In genomic region chr10:72655017-72655509, GRCm38 (mm10) we compare ENCODE assay signal across 8 mouse cellular contexts. TPM values are rescaled to one million over a fixed set of nuclear protein-coding genes. Genes with fewer than 3 reads are reported as not detected.
DNase-seq lines count a peak whose midpoint lies in the region; ATAC-seq and TF ChIP-seq lines count a peak whose summit lies in the region.

No protein-coding gene starts in this region.

- H3K27me3 ChIP-seq in G1E (ENCODE audit: insufficient read depth, low read length): peaks cover 6% of the 10 kb centered on the region; the same call in 1 of the 2 replicates
- no peaks in the 10 kb centered on the region for H3K27me3 ChIP-seq in lung, postnatal 0 days (replicated peaks; ENCODE audit: insufficient read depth, low read length)

- H3K4me2 ChIP-seq in lung, postnatal 0 days (replicated peaks; ENCODE audit: low read depth, low read length): peak overlapping the region; percentile 64

- under 1% methylated on average over 15 of the region's 15 CpGs for WGBS in lung, postnatal 0 days

- no peak for TF ChIP-seq CTCF in G1E (IDR thresholded peaks at IDR 0.05; ENCODE audit: low read depth, low read length)
- TF ChIP-seq CTCF in lung, postnatal 0 days (IDR thresholded peaks at IDR 0.05): no peak

- H3K9ac ChIP-seq in lung, postnatal 0 days (replicated peaks; ENCODE audit: low read depth): peak overlapping the region; percentile 87

- peak; percentile 43 for TF ChIP-seq EP300 in lung, postnatal 0 days (IDR thresholded peaks at IDR 0.05)

- H3K4me3 ChIP-seq in G1E (ENCODE audit: low read depth, low read length): peak overlapping the region; percentile 82
- H3K4me3 ChIP-seq in lung, postnatal 0 days (ENCODE audit: low read depth, low read length): peak overlapping the region; percentile 82

- peaks cover 27% of the 10 kb centered on the region for H3K4me1 ChIP-seq in G1E (ENCODE audit: insufficient read depth, low read depth, low read length)
- peaks cover 4% of the 10 kb centered on the region; the same call in 1 of the 2 replicates for H3K4me1 ChIP-seq in lung, postnatal 0 days (ENCODE audit: insufficient read depth, low read depth, low read length)

- peak; percentile 42 for ATAC-seq in G1E (ENCODE audit: extremely low read depth, insufficient number of reproducible peaks, low FRiP score, poor library complexity, severe bottlenecking)
- peak; percentile 73 for ATAC-seq in lung, postnatal 0 days

- H3K36me3 ChIP-seq in G1E (replicated peaks): peaks cover 43% of the 10 kb centered on the region
- peaks cover 13% of the 10 kb centered on the region; the same call in 1 of the 2 replicates for H3K36me3 ChIP-seq in lung, postnatal 0 days (ENCODE audit: insufficient read depth, low read length)

- H3K9me3 ChIP-seq in G1E (replicated peaks): 0 out of 2 replicates have a peak, but pooled peaks cover 1% of the 10 kb centered on the region
- H3K9me3 ChIP-seq in lung, postnatal 0 days (ENCODE audit: low read length): no peaks in the 10 kb centered on the region

- H3K27ac ChIP-seq in lung, postnatal 0 days (ENCODE audit: low read length): peak overlapping the region; percentile 95

- peak; percentile 75 for DNase-seq in CD4-positive, CD25-positive, alpha-beta regulatory T cell, adult 2 months (ENCODE audit: low read depth, low spot score)
- peak; percentile 40 for DNase-seq in G1E (ENCODE audit: low spot score)
- DNase-seq in embryo, embryonic 10 days (ENCODE audit: low spot score): peak; percentile 80
- DNase-seq in gonadal fat pad, adult 2 months (ENCODE audit: low read depth): peak; percentile 10
- peak; percentile 53 to 69 for DNase-seq in layer of hippocampus, adult 8-10 months (ENCODE audit: low spot score in 2 of 2)
- DNase-seq in lung, postnatal 0 days (ENCODE audit: low spot score): peak; percentile 84
- DNase-seq in retina, postnatal 1 day: peak; percentile 84
- no peak for DNase-seq in spleen, adult 18-20 months

RNA-seq across cellular contexts. Expression of gene Zwint, which starts 0.4 kb away (rescaled TPM):
- 182 and 207 TPM in 2 replicates for total RNA-seq in G1E (2014; fragmentation: Nextera tagmentation)
- total RNA-seq in G1E (2017): 332 and 361 TPM in 2 replicates
- polyA plus RNA-seq in G1E (2012): 17.1 and 23.1 TPM in 2 replicates
- 112 and 123 TPM in 2 replicates for polyA plus RNA-seq in gonadal fat pad, adult 2 months (2012; rRNA removed)
- 100 to 1,000 TPM; 749 to 880 (median 801) TPM for total RNA-seq in layer of hippocampus, adult 8-10 months (2022)
- polyA plus RNA-seq in lung, postnatal 0 days (2015; fragmentation: Nextera tagmentation; extraction: Ambion mirVana): 104 and 105 TPM in 2 replicates

Comparison
In these comparisons a context has a peak if more than half of its experiments do, and no peak if none do; other contexts are left out.
1. DNase-seq: peak in CD4-positive, CD25-positive, alpha-beta regulatory T cell, adult 2 months (single experiment), G1E (single experiment), embryo, embryonic 10 days (single experiment), gonadal fat pad, adult 2 months (single experiment), layer of hippocampus, adult 8-10 months (2 of 2), lung, postnatal 0 days (single experiment) and retina, postnatal 1 day (single experiment); none in spleen, adult 18-20 months (0 of 2).